Mouse (Mus musculus): ENCODE data around the gene Galnt2. TPM values are rescaled to one million over a fixed set of nuclear protein-coding genes. Genes with fewer than 3 reads are reported as not detected.

Galnt2 gene
- total and polyA plus RNA-seq, 3 experiments: 18.6 to 27.3 (median 23.6) TPM

- Histone ChIP-seq H3K9ac (ENCODE audit: insufficient read depth, low read depth) (no peak overlapping the region), H3K4me2 (ENCODE audit: insufficient read depth, low read depth, poor library complexity, severe bottlenecking) (no peak overlapping the region), H3K9me3 (replicated peaks; ENCODE audit: low read length) (no peaks in the 10 kb centered on the region), H3K27ac (ENCODE audit: insufficient read depth, low read depth) (no peak overlapping the region), H3K4me1 (ENCODE audit: control insufficient read depth in 1 of 2, insufficient read depth in 2 of 2) (peaks cover 0 to 20% of the 10 kb centered on the region in 2 experiments; a peak in 2 of 4 replicates), H3K79me2 (replicated peaks; ENCODE audit: control insufficient read depth, extremely low read depth, insufficient read depth, poor library complexity, severe bottlenecking) (no peaks in the 10 kb centered on the region), H3K36me3 (replicated peaks in 1 of 2; ENCODE audit: control insufficient read depth in 1 of 2, insufficient read depth in 1 of 2, low read length in 1 of 2) (peaks cover 12 to 84% of the 10 kb centered on the region in 2 experiments), H3K27me3 (replicated peaks) (no peaks in the 10 kb centered on the region), H3K4me3 (replicated peaks in 1 of 3; ENCODE audit: low read depth in 2 of 3, low read length in 2 of 3, poor library complexity in 1 of 3) (no peak overlapping the region)
- no peak for TF ChIP-seq UBTF (IDR thresholded peaks at IDR 0.05; ENCODE audit: low read depth, low read length)
- no peak for TF ChIP-seq E2F4 (IDR thresholded peaks at IDR 0.05; ENCODE audit: insufficient replicate concordance, low read depth, low read length)
- no peak for TF ChIP-seq MYC (IDR thresholded peaks at IDR 0.05; ENCODE audit: low read depth, low read length)
- no peak for TF ChIP-seq ZNF384 (IDR thresholded peaks at IDR 0.05; ENCODE audit: low read depth, low read length)
- TF ChIP-seq EP300 (IDR thresholded peaks at IDR 0.05; ENCODE audit: low read length): no peak
- no peak for TF ChIP-seq CTCF (conservative IDR thresholded peaks at IDR 0.05 in 1 of 2, IDR thresholded peaks at IDR 0.05 in 1 of 2; ENCODE audit: low read depth in 2 of 2, low read length in 2 of 2)
- TF ChIP-seq MXI1 (IDR thresholded peaks at IDR 0.05; ENCODE audit: low read depth, low read length): no peak
- TF ChIP-seq ELF1 (IDR thresholded peaks at IDR 0.05; ENCODE audit: low read depth, low read length): no peak
- TF ChIP-seq CHD2 (IDR thresholded peaks at IDR 0.05; ENCODE audit: low read length): no peak
- TF ChIP-seq RAD21 (IDR thresholded peaks at IDR 0.05; ENCODE audit: low read depth, low read length): no peak
- TF ChIP-seq MAZ (IDR thresholded peaks at IDR 0.05; ENCODE audit: low read depth, low read length): no peak
- in situ Hi-C loops (cut with MboI; ENCODE audit: low pct_ligation_motif_present, low pct_unique_long_range_greater_than_20kb, low sequenced_read_pairs): no loop called here
- dilution Hi-C loops (cut with MboI; ENCODE audit: extremely low pct_ligation_motif_present, extremely low pct_unique_long_range_greater_than_20kb, low sequenced_read_pairs): no loop called here
- no peak for DNase-seq (ENCODE audit: extremely low read depth)
Observed at GRCm38 (mm10) chr8:124311111-124311510, 79.9 kb downstream of the Galnt2 start.

GRCm38 (mm10) chr8:124311723-124312122, 80.5 kb downstream of the Galnt2 start:
- H3K4me2 ChIP-seq (ENCODE audit: insufficient read depth, low read depth, poor library complexity, severe bottlenecking): no peak overlapping the region
- no peaks in the 10 kb centered on the region for H3K9me3 ChIP-seq (replicated peaks; ENCODE audit: low read length)
- no peak overlapping the region for H3K4me3 ChIP-seq (replicated peaks in 1 of 3; ENCODE audit: low read depth in 2 of 3, low read length in 2 of 3, poor library complexity in 1 of 3)
- no peaks in the 10 kb centered on the region for H3K27me3 ChIP-seq (replicated peaks)
- in situ Hi-C loops (cut with MboI; ENCODE audit: low pct_ligation_motif_present, low pct_unique_long_range_greater_than_20kb, low sequenced_read_pairs) (no loop called here), dilution Hi-C loops (cut with MboI; ENCODE audit: extremely low pct_ligation_motif_present, extremely low pct_unique_long_range_greater_than_20kb, low sequenced_read_pairs) (no loop called here)
- H3K4me1 ChIP-seq (ENCODE audit: control insufficient read depth in 1 of 2, insufficient read depth in 2 of 2): peaks cover 0 to 14% of the 10 kb centered on the region in 2 experiments; a peak in 2 of 4 replicates
- no peak overlapping the region for H3K27ac ChIP-seq (ENCODE audit: insufficient read depth, low read depth)
- H3K9ac ChIP-seq (ENCODE audit: insufficient read depth, low read depth): no peak overlapping the region
- no peak for DNase-seq (ENCODE audit: extremely low read depth)
- H3K36me3 ChIP-seq (replicated peaks in 1 of 2; ENCODE audit: control insufficient read depth in 1 of 2, insufficient read depth in 1 of 2, low read length in 1 of 2): peaks cover 12 to 87% of the 10 kb centered on the region in 2 experiments
- TF ChIP-seq CHD1 (IDR thresholded peaks at IDR 0.05; ENCODE audit: low read depth, low read length): no peak
- TF ChIP-seq MXI1 (IDR thresholded peaks at IDR 0.05; ENCODE audit: low read depth, low read length): no peak
- no peak for TF ChIP-seq IRF4 (IDR thresholded peaks at IDR 0.05; ENCODE audit: low read depth, low read length)
- no peak for TF ChIP-seq ZKSCAN1 (IDR thresholded peaks at IDR 0.05; ENCODE audit: borderline replicate concordance, low read depth, low read length)
- H3K79me2 ChIP-seq (replicated peaks; ENCODE audit: control insufficient read depth, extremely low read depth, insufficient read depth, poor library complexity, severe bottlenecking): no peaks in the 10 kb centered on the region

GRCm38 (mm10) chr8:124312228-124312627, 81.0 kb downstream of the Galnt2 start:
- Histone ChIP-seq H3K27me3 (replicated peaks) (no peaks in the 10 kb centered on the region), H3K9me3 (replicated peaks; ENCODE audit: low read length) (no peaks in the 10 kb centered on the region), H3K27ac (ENCODE audit: insufficient read depth, low read depth) (no peak overlapping the region), H3K4me3 (replicated peaks in 1 of 3; ENCODE audit: low read depth in 2 of 3, low read length in 2 of 3, poor library complexity in 1 of 3) (no peak overlapping the region), H3K4me1 (ENCODE audit: control insufficient read depth in 1 of 2, insufficient read depth in 2 of 2) (peaks cover 0 to 11% of the 10 kb centered on the region in 2 experiments; a peak in 1 of 4 replicates), H3K4me2 (ENCODE audit: insufficient read depth, low read depth, poor library complexity, severe bottlenecking) (no peak overlapping the region), H3K9ac (ENCODE audit: insufficient read depth, low read depth) (no peak overlapping the region), H3K36me3 (replicated peaks in 1 of 2; ENCODE audit: control insufficient read depth in 1 of 2, insufficient read depth in 1 of 2, low read length in 1 of 2) (peaks cover 10 to 87% of the 10 kb centered on the region in 2 experiments), H3K79me2 (replicated peaks; ENCODE audit: control insufficient read depth, extremely low read depth, insufficient read depth, poor library complexity, severe bottlenecking) (no peaks in the 10 kb centered on the region)
- in situ Hi-C loops (cut with MboI; ENCODE audit: low pct_ligation_motif_present, low pct_unique_long_range_greater_than_20kb, low sequenced_read_pairs) (no loop called here), dilution Hi-C loops (cut with MboI; ENCODE audit: extremely low pct_ligation_motif_present, extremely low pct_unique_long_range_greater_than_20kb, low sequenced_read_pairs) (no loop called here)
- DNase-seq (ENCODE audit: extremely low read depth): no peak
- TF ChIP-seq E2F4 (IDR thresholded peaks at IDR 0.05; ENCODE audit: insufficient replicate concordance, low read depth, low read length) (no peak), SMC3 (IDR thresholded peaks at IDR 0.05; ENCODE audit: low read depth, low read length) (no peak), MXI1 (IDR thresholded peaks at IDR 0.05; ENCODE audit: low read depth, low read length) (no peak), KAT2A (IDR thresholded peaks at IDR 0.05; ENCODE audit: insufficient replicate concordance, low read length) (no peak), NRF1 (IDR thresholded peaks at IDR 0.05; ENCODE audit: low read depth, low read length) (no peak), ZC3H11A (IDR thresholded peaks at IDR 0.05; ENCODE audit: low read depth, low read length) (no peak), HCFC1 (IDR thresholded peaks at IDR 0.05; ENCODE audit: low read depth, low read length) (no peak), CHD2 (IDR thresholded peaks at IDR 0.05; ENCODE audit: low read length) (no peak), UBTF (IDR thresholded peaks at IDR 0.05; ENCODE audit: low read depth, low read length) (no peak), ETS1 (conservative IDR thresholded peaks at IDR 0.05; ENCODE audit: low read depth, low read length) (no peak), ZNF384 (IDR thresholded peaks at IDR 0.05; ENCODE audit: low read depth, low read length) (no peak), ELF1 (IDR thresholded peaks at IDR 0.05; ENCODE audit: low read depth, low read length) (no peak), ZKSCAN1 (IDR thresholded peaks at IDR 0.05; ENCODE audit: borderline replicate concordance, low read depth, low read length) (no peak), POLR2AphosphoS2 (IDR thresholded peaks at IDR 0.05; ENCODE audit: low read depth, low read length) (no peak), JUND (conservative IDR thresholded peaks at IDR 0.05; ENCODE audit: low read depth, low read length) (no peak), USF1 (IDR thresholded peaks at IDR 0.05; ENCODE audit: low read depth, low read length) (no peak), SIN3A (IDR thresholded peaks at IDR 0.05; ENCODE audit: low read length) (no peak), TCF12 (IDR thresholded peaks at IDR 0.05; ENCODE audit: low read depth, low read length) (no peak)

Measured in CH12.LX (cell line).